Mouse (Mus musculus): ENCODE measurements at regions not wholly inside any gene's neighbourhood (a gene's known extent, or its start where the extent isn't known, plus 50 kb on each side); places are given as distances from the start of the nearest gene placed in this dataset.

DNA sequence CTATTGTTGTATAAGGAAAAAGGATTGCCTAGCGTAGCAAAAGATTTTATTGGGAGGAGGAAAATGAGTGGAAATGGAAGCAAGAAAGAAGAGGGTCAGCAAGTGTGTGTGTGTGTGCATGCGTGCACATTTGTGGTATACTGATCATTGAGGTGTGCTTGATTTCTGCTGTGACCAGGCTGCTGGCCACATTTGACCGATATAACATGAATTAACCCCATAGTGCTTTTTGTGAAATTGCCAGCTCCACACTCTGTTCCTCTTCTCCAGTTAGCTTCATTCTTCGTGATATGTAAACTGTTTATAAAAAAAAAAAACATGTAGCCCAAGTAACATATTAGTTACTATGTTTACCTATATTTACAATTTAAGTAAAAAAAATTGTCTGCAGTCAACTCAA, 364.6 kb upstream of the Satb1 start:
- no peak for DNase-seq (ENCODE audit: low spot score in 2 of 2)
- intact Hi-C loops (cut with DNase I): no loop called here

DNA sequence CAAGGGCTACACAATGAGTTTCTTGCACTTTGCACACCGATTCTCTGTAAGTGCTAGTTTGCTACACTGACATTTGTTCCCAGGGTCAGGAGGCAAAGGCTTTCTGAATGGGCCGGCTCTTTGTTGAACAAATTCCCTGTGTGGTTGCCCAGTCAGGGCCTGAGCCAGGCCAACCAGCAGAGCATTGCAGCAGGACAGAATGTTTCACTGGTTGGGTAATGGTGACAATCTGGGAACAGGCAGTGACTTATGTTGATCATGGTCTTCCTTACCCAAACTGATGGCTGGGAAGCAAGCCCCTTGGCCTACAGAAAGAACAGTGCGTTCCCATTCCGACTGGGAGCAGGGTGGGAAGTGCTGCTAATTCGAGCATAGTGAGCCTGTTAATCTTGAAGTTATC, 363.7 kb upstream of the Satb1 start:
- DNase-seq (ENCODE audit: low spot score in 2 of 2): no peak
- intact Hi-C loops (cut with DNase I): no loop called here

DNA sequence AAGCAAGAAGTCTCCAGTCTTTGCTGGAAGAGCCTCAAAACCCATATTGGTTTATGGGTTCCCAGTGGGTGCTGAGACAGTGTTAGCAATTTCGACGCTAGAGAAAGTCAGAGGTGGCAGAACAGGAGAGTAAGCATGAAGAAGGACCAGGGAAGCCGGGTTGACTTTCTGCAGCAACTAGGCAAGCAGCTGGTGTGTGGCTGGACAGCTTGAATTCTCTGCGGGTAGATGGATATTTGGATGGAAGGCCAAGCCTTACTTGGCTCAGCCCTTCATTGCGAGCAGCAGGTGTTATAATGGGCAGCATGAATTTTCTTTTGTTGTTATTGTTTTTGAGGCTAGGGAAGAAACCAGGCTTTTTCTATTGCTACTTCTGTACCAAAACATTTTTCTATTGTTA, 362.7 kb upstream of the Satb1 start:
- intact Hi-C loops (cut with DNase I): no loop called here
- no peak for DNase-seq (ENCODE audit: low spot score in 2 of 2)

DNA sequence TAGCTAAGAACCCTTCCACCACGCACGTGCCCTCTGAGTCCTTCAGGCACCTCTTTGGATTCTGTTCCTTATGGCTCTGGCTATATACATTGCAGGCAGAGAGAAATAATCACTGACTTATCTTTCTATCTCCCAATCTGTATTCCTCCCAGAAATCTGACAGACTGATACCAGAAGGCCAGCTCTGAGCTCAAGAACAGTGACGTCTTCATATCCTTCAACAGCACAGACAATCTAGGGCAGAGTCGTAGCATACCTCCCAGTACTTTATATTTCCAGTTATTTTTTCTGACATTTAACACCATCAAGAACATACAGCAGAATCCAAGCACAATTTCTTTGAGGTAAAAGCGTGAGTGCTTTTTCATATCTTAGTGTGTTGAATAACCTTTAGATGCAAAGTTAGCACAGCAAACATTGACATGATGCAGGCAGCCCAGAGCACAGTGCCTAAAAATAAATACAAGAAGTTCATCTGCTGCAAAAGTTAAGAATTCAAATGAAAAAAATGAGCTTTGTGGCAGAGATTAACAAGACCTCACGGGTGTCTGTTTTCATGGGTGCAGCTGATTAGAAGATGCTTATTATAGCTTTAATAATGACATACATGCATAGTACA, 358.1 kb upstream of the Satb1 start:
- intact Hi-C loops (cut with DNase I): no loop called here
- DNase-seq (ENCODE audit: low spot score in 2 of 2): no peak

DNA sequence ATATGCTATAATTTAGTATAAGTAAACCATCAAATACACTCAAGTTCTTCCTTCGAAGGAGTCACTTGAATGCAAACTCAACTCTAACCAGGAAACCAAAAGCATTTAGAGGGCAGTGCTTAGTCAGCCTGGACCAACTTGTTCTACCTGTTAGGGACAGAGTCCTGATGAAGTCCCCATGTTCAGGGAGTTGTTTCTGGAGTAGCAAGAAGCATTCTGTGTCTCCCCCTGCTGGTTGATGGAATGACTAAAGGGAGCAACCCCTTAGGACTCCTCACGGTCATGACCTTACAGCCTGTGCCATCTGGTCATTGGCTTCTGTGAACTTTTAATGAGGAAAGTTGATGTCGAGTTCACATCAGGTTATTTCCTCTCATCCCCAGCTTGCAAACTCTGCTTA, 349.6 kb upstream of the Satb1 start:
- DNase-seq (ENCODE audit: low spot score in 2 of 2): peak in 1 of 2 experiments; percentile 14
- intact Hi-C loops (cut with DNase I): no loop called here

DNA sequence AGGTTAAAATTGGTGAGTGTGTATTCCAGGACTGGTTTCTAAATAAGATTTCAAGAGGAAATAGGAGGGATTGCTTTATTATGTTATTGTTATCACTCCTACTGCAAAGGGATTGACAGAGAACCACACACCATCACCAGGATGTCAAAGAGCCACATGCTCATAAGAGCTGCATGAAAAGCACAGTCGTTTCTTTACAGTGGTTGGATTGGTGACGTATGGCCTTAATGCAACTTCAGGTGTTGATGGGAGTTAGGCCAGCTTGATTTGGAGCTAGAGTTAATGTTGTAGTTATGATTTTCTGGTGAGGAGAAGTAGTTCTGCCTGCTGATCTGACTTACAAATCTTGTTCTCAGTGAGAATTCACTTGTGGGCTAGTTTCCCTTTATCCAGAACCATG, 344.9 kb upstream of the Satb1 start:
- intact Hi-C loops (cut with DNase I): no loop called here
- DNase-seq (ENCODE audit: low spot score in 2 of 2): no peak

DNA sequence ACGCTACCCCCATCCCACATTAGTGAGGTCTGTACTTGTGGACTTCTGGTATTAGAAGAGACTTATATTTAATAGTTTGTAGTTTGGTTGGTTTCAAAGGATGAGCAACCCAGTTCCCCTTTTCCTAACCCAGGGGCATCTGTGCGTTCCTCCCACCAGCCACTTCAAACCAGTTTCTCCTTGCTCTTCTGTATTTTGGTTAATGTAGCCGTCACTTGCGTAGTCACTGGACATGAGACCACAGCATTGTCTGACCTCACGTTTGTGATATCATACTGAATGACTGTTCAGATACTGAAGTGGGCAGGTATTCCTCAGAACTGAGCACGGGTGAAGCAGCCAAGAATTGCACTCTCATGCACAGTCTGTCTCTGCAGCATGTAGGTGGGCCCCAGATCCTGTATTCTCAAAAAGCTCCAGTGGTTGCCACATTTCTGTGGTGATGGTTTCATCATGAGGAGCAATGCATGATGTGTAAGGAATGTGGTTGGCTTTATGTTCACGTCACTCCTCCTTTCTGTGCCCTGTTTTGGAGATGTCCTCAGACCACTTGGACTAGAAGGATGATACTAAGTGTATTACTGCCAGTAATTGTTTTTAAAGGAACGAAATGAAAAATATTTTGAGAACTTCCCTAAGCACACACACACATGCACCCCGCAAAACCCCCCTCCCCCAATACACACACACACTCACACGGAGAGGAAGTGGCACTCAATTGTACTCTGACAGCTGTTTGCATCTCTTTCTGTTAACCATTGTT, 335.2 kb upstream of the Satb1 start:
- intact Hi-C loops (cut with DNase I): no loop called here
- DNase-seq (ENCODE audit: low spot score in 2 of 2): peak in 1 of 2 experiments; percentile 23

DNA sequence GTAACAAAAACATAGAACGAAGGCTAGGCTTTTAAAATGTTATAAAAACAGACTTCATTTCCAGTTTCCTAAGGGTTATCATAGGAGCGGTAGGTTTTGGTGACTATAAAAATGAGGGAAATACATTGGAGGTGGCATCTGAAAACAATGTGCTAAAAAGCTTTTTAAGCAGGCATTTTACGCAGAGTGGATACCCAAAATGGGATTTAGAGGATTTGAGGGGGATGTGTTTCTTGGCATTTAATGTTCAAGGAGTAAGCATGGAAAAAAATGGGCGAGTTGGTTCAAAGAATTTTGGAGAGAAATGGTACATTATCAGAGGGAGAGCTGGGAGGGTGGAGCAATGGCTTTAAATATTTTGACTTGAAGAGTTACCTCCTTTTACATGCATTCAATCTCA, 334.6 kb upstream of the Satb1 start:
- no peak for DNase-seq (ENCODE audit: low spot score in 2 of 2)
- intact Hi-C loops (cut with DNase I): no loop called here

DNA sequence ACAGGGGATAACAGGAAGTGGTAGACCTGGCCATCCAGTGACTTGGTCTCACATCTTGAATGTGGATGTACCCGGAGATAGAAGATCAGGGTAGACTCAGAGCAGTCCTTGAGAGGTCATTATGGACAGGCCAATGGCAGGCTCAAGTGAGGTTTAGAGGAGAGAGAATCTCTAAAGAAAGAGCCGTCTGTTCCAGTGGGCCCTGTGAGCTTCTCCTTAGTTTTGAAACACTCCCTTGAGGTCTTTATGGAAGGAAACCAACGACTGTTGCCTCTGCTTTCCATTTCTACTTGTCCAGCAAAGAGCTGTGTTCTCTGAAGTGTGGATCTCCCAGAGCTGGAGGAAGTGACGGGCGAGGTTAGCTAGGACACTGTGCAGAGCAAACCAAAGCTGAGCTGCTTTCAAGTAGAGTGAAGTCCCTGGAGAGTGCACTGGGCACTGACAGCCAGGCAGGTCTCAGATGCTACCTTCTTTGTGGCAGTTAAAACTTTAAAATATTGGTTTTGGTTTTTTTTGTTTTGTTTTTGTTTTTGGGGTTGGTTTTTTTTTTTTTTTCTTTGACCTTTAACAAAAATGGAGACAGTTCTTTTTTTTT, 332.9 kb upstream of the Satb1 start:
- DNase-seq (ENCODE audit: low spot score in 2 of 2): no peak
- intact Hi-C loops (cut with DNase I): no loop called here

DNA sequence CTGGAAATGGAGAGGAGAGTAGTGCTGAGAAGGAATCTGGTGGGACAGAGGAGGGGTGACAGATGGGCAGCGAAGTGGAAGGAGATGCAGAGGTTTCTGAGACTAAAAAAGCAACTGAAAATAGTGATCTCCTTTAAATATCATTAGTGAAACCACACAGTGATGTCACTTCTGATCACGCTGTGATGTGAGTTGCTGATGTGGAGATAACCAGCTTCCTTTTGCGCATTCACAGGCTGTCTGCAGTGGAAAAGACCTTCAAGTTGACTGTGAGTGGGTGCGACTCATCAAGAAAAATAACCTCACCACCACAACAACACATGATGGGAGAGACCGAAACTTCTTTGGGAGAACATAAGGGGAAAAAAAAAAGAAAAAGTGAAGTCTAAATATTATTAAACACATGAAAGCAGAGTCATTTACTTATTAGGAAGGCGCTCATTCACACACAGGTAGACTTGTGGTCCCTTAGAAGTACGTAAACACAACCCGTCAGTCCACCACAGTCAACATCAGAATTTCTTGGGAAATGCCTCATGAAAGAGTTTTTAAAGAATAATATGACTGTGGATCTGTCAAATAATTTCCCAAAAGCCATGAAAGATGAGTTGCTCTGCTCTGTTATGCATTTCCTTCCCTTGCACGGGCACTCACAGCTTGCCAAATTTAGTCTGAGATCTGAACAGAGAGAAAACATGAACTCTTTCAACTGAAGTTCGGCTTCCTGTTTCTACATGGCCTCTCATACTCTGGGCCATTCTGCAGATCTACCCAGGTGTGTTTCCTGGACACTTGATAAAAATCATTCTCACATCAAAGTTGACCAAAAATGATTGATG, 329.7 kb upstream of the Satb1 start:
- intact Hi-C loops (cut with DNase I): no loop called here
- DNase-seq (ENCODE audit: low spot score in 2 of 2): no peak

DNA sequence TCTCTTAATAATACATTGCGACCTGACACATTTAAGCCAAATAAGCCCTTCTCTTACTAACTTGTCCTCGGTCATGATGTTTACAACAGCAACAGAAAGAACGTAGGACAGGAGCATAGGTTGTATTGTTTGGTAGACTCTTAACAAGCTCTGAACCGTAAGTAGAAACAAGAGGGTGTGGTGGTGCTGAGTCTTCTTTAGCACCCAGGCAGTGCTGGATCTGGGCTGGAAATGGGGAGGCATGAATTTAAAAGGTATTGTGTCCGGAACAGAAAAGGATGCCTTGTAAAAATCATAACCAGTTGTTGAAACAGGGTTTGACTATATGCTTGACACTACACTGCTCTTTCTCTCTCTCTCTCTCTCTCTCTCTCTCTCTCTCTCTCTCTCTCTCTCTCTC, 317.4 kb upstream of the Satb1 start:
- intact Hi-C loops (cut with DNase I): no loop called here
- no peak for DNase-seq (ENCODE audit: low spot score in 2 of 2)

DNA sequence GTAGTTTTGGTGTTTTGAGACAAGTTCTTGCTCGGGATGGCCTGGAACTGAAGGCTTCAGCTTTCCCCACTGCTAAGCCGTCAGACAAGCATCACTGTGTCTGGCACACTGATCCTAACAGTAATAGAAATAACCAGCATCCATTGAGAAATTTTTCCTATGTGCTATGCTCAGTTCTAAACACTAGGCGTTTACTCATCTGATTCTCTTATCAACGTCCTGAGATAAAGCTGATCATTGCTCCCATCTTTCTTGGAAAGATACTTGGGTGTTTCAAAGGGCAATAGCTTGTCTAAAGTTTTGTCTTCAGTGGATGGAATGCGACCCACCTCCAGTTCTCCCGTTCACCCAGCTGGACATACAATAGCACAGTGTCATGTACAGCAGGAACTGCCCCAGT, 316.7 kb upstream of the Satb1 start:
- DNase-seq (ENCODE audit: low spot score in 2 of 2): no peak
- intact Hi-C loops (cut with DNase I): no loop called here

DNA sequence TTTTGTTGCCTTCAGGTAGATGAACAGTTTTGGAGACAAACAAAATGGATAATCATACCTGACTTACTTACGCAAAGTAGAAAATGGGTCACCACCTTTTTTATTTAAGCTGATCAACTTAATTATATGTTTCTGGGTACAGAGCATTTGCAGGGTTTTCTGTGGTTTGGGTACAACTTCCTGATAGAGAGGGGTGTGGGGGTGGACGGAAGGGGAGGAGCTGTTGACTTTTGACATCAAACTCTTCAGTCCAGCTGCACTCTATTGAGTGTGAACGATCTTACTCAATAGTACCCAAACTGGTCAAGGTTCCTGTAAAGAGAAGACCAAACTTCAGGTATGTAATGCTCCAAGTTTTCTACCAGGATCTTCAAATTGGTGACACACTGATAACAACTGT, 316.0 kb upstream of the Satb1 start:
- intact Hi-C loops (cut with DNase I): no loop called here
- DNase-seq (ENCODE audit: low spot score in 2 of 2): no peak

DNA sequence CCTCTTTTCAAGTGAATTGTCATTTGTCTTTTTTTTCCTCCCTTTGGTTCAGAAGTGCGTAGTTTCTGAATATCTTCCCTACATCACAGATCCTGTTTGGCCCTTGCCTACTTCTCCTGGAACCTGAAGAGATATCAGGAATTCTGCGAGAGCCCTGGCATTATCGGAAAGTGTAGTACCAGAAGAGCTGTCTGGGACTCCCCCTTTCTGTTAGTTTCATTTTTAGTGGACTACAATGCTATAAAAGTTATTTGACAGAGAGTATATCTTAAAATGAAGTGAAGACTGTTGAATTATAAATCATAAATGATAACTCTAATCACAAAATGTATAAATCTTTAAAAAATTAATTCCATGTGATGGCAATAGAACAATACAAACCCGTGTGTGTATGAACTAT, 270.8 kb upstream of the Satb1 start:
- intact Hi-C loops (cut with DNase I): no loop called here
- DNase-seq (ENCODE audit: low spot score in 2 of 2): no peak

DNA sequence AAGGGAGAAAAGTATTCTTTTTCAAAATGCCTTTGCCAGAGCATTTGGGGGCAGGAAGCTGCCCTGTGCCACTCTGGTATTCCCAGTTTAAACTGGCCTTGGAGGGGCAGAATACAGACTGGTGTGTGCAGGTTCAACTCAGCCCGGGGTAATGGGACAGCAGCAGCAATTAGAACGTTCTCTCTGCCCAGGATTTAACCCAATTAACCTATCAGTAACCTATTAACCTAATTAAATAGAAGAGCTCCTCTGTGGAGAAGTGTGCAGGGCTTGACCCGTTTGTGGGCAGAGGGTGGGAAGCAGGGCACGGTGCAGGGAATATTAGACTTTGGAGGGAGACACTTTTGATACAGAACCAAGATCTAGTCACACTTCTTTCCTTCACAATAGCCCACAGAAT, 252.7 kb upstream of the Satb1 start:
- intact Hi-C loops (cut with DNase I): no loop called here
- no peak for DNase-seq (ENCODE audit: low spot score in 2 of 2)

DNA sequence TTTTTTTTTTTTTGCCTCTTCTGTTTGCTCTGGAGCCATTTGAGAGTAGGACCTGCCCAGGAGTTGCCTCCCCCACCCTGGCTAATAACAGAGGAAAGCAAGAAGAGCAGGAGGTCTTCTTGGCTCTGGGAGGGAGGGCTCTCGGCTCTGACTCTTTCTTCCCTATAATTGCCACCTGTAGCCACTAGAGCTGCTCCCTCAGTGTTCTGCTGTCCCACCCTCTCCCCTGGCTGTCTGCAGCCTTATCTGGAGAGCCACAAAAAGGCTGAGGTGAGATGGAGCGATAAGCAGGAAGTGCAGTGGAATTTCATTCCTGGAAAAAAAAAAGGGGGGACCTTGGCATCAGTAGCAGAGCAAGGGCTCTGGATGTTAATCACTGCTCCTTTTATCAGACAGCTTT, 251.4 kb upstream of the Satb1 start:
- intact Hi-C loops (cut with DNase I): no loop called here
- DNase-seq (ENCODE audit: low spot score in 2 of 2): no peak

DNA sequence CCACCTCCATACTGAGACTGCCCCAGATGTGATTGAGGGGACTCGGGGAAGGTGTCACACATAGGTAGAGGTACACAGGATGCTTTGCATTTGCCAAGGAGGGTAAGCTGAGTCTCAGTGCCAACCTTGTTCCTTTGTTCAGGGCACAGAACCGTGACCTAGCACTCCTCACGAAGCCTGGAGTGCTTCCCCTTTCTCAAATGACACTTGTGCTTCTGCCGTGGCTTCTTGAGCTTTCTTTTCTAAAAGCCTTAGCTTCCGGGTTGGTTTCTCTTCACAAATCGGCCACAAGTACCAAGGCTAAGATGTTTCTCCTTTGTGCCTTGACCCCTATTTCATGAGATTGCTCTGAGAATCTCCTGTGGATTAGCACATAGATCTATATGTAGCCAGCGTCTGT, 246.2 kb upstream of the Satb1 start:
- DNase-seq (ENCODE audit: low spot score in 2 of 2): no peak
- intact Hi-C loops (cut with DNase I): no loop called here

DNA sequence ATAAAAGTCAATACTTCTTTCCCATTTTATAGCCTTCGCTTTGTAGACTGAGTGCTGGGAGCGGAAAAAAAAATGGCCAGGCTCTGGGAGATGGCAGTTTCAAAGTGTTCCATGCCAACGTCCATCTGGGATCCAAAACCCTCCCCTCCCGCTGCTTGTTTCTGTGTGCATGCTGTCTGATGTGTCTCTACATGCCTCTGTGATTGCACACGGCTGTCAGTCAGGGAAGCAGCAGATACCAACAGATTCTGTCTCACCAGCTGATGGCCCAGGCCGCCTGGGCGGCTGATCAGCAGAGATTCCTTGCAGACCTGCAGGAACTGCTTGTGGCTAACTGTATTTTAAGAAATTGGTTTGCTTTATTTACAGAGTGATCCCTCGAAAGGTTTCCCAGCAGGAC, 245.4 kb upstream of the Satb1 start:
- DNase-seq (ENCODE audit: low spot score in 2 of 2): no peak
- intact Hi-C loops (cut with DNase I): no loop called here

DNA sequence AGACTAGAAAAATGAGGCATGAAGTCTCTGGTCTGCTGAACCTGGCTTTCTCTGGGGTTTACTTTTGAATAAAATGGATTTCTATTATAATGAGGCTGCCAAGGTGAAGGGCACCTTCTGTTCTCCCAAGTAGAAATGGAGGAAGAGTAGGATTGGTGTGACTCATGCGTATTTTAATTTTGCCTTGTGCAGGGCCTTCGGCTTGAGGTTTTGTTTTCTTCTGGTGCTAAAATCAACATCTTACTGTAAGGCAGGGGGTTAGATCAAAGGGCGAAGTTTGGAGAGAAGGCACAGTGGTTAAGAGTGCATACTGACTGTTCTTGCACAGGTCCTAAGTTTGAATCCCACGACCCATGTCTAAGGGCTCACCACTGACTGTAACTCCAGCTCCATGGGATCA, 244.9 kb upstream of the Satb1 start:
- DNase-seq (ENCODE audit: low spot score in 2 of 2): no peak
- intact Hi-C loops (cut with DNase I): no loop called here

DNA sequence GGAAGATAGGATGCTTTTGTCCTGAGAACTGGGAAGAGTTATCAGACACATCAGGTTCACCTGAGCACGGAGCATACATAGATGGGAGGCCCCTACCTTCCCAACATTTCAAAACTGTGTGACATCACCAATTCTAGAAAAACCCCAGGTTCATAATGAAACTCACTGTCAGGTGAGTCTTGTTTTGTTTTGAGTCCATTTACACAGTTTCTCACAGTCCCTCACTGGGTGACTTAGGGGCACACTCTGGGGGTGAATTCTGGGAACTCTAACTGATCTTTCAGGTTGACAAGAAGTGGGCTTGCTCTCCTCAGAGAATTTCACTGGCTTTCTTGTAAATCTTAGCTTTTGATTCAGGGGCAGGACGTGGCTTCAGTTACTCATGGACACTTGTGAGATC, 243.7 kb upstream of the Satb1 start:
- DNase-seq (ENCODE audit: low spot score in 2 of 2): no peak
- intact Hi-C loops (cut with DNase I): no loop called here

DNA sequence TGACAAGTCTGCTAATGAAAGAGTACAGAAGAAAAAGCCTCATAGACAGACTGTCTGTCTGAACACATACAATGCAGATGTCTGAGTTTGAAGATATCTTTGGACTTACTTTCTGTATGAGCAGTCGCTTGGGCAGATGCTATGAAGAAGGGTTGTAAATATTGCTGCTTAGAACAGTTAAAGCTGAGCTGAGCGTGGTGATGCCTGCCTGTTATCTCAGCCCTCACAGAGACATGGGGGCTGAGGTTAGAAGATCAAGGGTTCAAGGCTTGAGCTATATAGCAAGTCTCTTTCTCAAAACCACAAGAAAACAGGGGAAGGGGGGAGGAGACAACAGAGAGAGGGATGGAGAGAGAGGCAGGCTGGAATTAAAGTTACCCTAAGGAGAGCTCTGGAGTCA, 234.6 kb upstream of the Satb1 start:
- intact Hi-C loops (cut with DNase I): no loop called here
- DNase-seq (ENCODE audit: low spot score in 2 of 2): no peak

Data from left cerebral cortex, postnatal 36 days (tissue).